Mouse (Mus musculus) kidney, adult 11 months (tissue): ENCODE data around the gene Tmem29.
"Not testable (repeated sequence)": the region's sequence is repeated elsewhere in the genome, so short reads cannot be mapped to it uniquely, and the experiment has no call there.

ENCODE experiments used
- DNase-seq: peaks from one replicate; pipeline ENCODE4 v3.0.0; 2022

Tmem29 gene

GRCm38 (mm10) chrX:150458766-150459350 lies at the start of gene Tmem29:
TSS of gene Tmem29 (minus strand) at chrX:150459154.
- DNase-seq = peak; percentile 95

GRCm38 (mm10) chrX:150508696-150509095 lies 49.7 kb upstream of the Tmem29 start:
- no peak for DNase-seq

GRCm38 (mm10) chrX:150487811-150488210 lies 28.9 kb upstream of the Tmem29 start:
- not testable (repeated sequence) for DNase-seq

DNA sequence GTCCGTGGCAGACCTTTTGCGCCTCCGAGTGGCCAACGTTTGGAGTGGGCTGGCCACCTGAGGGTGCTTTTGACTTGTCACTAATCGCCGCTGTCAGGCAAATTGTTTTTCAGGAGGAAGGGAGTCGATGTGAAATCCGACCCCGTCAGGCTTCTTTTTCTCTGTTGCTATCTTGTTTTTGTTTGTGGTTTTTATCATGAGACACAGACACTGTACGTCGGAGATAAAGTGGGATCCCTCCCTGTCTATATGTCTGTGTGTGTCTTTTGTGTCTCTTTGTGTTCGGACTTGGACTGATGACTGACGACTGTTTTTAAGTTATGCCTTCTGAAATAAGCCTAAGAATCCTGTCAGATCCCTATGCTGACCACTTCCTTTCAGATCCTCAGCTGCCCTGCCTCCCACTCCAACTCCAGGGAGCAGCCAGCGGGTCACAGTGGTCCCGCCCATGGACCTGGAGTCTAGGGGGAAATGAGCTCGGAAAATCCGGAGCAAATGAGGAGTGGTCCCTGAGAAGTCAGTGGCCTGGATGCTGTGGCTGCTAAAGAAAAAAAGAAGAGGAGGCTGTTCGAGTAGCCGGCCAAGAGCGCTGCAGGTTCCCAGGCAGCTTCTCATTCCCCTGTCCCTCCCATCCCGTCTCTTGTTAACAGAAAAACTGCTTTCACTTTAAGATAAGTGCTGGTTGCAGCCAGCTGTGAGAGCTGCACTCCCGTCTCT lies 27.5 kb upstream of the Tmem29 start:
- DNase-seq = not testable (repeated sequence)

- DNase-seq = peak; percentile 95
Measured at GRCm38 (mm10) chrX:150477854-150478780, 19.2 kb upstream of the Tmem29 start.

DNA sequence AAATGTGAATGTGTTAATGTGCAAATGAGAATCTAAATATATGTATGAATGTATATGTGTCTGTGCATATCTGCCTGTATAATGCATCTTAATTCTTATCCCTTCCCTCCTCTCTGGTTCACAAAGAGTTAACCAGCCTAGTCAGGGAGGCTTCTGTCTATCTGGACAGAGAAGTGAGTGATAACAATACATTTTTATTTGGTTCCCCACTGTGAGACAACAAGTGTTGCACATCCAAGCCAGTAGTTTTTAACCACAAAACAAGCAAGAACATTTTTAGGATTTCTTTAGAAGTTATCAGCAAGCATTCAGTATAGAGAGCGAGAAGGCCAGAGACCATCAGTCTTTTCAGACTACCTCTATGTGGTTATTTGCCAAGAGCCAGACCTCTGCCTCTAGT lies 12.5 kb upstream of the Tmem29 start:
- DNase-seq = no peak

DNA sequence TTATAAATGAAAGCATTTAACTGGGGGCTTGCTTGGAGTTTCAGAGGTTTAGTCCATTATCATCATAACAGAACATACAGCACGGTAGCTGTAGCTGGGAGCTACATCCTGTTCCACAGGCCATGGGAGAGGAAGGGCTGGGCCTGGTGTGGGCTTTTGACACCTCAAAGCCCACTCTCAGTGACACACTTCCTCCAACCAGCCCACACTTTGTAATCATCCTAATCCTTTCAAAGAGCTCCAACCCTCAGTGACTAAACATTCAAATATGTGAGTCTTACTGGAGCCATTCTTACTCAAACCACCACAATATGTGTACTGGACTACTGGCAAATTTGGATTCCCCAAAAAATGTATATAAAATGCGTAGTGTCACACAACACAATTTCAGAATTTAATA lies 9.3 kb upstream of the Tmem29 start:
- DNase-seq = no peak

- not testable (repeated sequence) for DNase-seq
Measured at GRCm38 (mm10) chrX:150466817-150467216, 7.9 kb upstream of the Tmem29 start.

GRCm38 (mm10) chrX:150460143-150460542 lies 1.2 kb upstream of the Tmem29 start:
- DNase-seq = no peak

DNA sequence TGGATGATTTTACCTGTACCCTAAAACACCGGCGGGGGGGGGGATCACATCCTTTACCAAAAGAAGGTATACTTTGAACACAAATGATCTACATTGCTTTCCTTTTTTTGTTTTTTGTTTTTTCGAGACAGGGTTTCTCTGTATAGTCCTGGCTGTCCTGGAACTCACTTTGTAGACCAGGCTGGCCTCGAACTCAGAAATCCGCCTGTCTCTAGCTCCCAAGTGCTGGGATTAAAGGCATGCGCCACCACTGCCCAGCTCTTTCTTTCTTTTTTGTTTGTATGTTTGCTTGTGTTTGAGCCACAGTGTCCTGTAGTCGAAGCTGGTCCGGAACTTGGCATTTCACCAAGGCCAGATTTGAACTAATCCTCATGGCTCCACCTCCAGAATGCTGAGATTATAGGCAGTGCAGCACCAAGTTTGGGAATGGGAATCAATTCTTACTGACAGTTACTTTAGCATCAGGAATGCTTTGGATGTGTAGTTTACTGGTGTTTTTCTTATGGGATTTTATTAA lies 515 bp upstream of the Tmem29 start:
- DNase-seq = peak; percentile 23

DNA sequence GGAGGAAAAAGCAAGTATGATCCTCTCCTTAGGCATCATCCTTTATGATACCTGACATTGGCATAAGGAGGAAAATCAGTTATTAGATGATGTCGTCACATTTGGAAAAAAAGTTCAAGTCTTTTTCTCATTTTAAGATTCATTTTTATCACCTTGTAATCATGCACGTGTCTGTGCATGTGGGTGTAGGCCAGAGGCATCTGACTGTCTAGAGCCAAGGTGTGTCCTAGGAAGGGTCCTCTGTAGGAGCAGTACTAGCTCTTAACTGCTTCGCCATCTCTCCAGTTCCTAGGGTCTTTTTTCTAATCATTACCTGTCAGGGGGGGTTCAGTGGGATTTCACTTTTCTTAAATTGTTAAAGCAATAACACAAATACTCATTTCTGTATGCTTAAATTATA lies 818 bp downstream of the Tmem29 start:
- DNase-seq = no peak

GRCm38 (mm10) chrX:150440505-150441338 lies 18.2 kb downstream of the Tmem29 start:
- peak; percentile 85 for DNase-seq

GRCm38 (mm10) chrX:150436373-150436772 lies 22.6 kb downstream of the Tmem29 start:
- no peak for DNase-seq

GRCm38 (mm10) chrX:150435367-150435766 lies 23.6 kb downstream of the Tmem29 start:
- no peak for DNase-seq

- DNase-seq = no peak
Measured at GRCm38 (mm10) chrX:150413505-150413904, 45.4 kb downstream of the Tmem29 start.
